Mouse (Mus musculus) liver, adult 2 months (tissue): ENCODE data around the gene Zbtb45. TPM values are rescaled to one million over a fixed set of nuclear protein-coding genes. Genes with fewer than 3 reads are reported as not detected.

Experiments
- DNase-seq: peaks from one replicate; pipeline ENCODE4 v3.0.0-alpha.2; 2011; ENCODE audit warnings: low read depth, low spot score; ENCODE audit errors: extremely low read depth
- H3K27ac ChIP-seq: fragments of 200-500 bp; replicated peaks from 2 replicates; pipeline ENCODE4 v1.5.1; 2012; ENCODE audit warnings: low read depth, mild to moderate bottlenecking, control low read depth, inconsistent platforms, low read length; ENCODE audit not compliant: insufficient read depth
- H3K27me3 ChIP-seq: fragments of 200-500 bp; 2 replicates; pipeline ENCODE4 v1.6.1; 2012; ENCODE audit warnings: mild to moderate bottlenecking, moderate library complexity, low read length, inconsistent platforms; ENCODE audit not compliant: control insufficient read depth, insufficient read depth
- H3K36me3 ChIP-seq: fragments of 200-500 bp; 2 replicates; pipeline ENCODE4 v1.6.1; 2012; ENCODE audit warnings: low read length, inconsistent platforms; ENCODE audit not compliant: control insufficient read depth, insufficient read depth
- H3K4me1 ChIP-seq: fragments of 200-500 bp; 2 replicates; pipeline ENCODE4 v1.6.1; 2011; ENCODE audit warnings: low read length; ENCODE audit not compliant: control insufficient read depth, insufficient read depth
- H3K4me3 ChIP-seq: fragments of 200-500 bp; 2 replicates; pipeline ENCODE4 v1.5.1; 2011; ENCODE audit warnings: low read depth, mild to moderate bottlenecking, control low read depth, low read length, moderate library complexity; ENCODE audit not compliant: insufficient read depth
- H3K79me2 ChIP-seq: fragments of 200-500 bp; 2 replicates; pipeline ENCODE4 v1.6.1; 2012; ENCODE audit warnings: inconsistent platforms, mild to moderate bottlenecking, low read length, moderate library complexity; ENCODE audit not compliant: control insufficient read depth, insufficient read depth
- H3K9ac ChIP-seq: fragments of 200-500 bp; 2 replicates; pipeline ENCODE4 v1.6.1; 2012; ENCODE audit warnings: low read depth, mild to moderate bottlenecking, control low read depth, inconsistent platforms, low read length
- CTCF ChIP-seq: fragments of 200-500 bp; IDR thresholded peaks from 2 replicates; pipeline ENCODE4 v1.5.1; 2011; ENCODE audit warnings: low read depth, low read length, control low read depth
- POLR2A ChIP-seq: fragments of 200-500 bp; IDR thresholded peaks from 2 replicates; pipeline ENCODE4 v1.6.1; 2011; ENCODE audit warnings: low read length, control low read depth; ENCODE audit not compliant: insufficient read depth; ENCODE audit errors: extremely low read depth
- WGBS: fragments of 180-500 bp; shearing (Covaris S2); methylation state at CpG from one replicate; pipeline ENCODE4 v1.1.7; 2018; 5-methylcytosine and 5-hydroxymethylcytosine counted together
- polyA plus RNA-seq: library from polyadenylated mRNA; depleted of rRNA; stranded (reverse); fragments of >200 nt; gene quantifications from 2 replicates; pipeline ENCODE4 v1.2.3, GENCODE M21; 2012; rRNA removed
- total RNA-seq: library from RNA; depleted of rRNA; stranded (reverse); fragments of >200 nt; gene quantifications from 2 replicates; pipeline ENCODE4 v1.2.3, GENCODE M21; 2014; rRNA removed

Gene Zbtb45
- total and polyA plus RNA-seq, 2 experiments, result 0.28 to 4.5 TPM

GRCm38 (mm10) chr7:12961511-12962141 is 48.2 kb downstream of the Zbtb45 start:
- Histone ChIP-seq H3K4me1 (peaks cover 1% of the 10 kb centered on the region; the same call in 1 of the 2 replicates), H3K27me3 (no peaks in the 10 kb centered on the region), H3K27ac (peak overlapping the region; percentile 46), H3K9ac (peak overlapping the region; percentile 63), H3K4me3 (peak overlapping the region; percentile 65), H3K79me2 (0 out of 2 replicates have a peak, but pooled peaks cover 3% of the 10 kb centered on the region), H3K36me3 (no peaks in the 10 kb centered on the region)
- 4% methylated on average over 29 of the region's 29 CpGs for WGBS
- TF ChIP-seq POLR2A, result 0 out of 2 replicates have a peak, but pooled peaks have one; percentile 33
- TF ChIP-seq CTCF, result no peak
- peak; percentile 83 for DNase-seq

GRCm38 (mm10) chr7:12959718-12960117 is 50.1 kb downstream of the Zbtb45 start:
- H3K4me3 ChIP-seq, result no peak overlapping the region
- H3K4me1 ChIP-seq, result no peaks in the 10 kb centered on the region
- no peak overlapping the region for H3K27ac ChIP-seq
- H3K27me3 ChIP-seq, result no peaks in the 10 kb centered on the region
- no peak overlapping the region for H3K9ac ChIP-seq
- H3K36me3 ChIP-seq, result no peaks in the 10 kb centered on the region
- WGBS, result 78% methylated on average over 4 of the region's 4 CpGs
- no peak for TF ChIP-seq CTCF
- TF ChIP-seq POLR2A, result no peak
- DNase-seq, result no peak
- no peaks in the 10 kb centered on the region for H3K79me2 ChIP-seq

- WGBS, result 66% methylated on average over 4 of the region's 4 CpGs
- no peaks in the 10 kb centered on the region for H3K36me3 ChIP-seq
These were observed 50.9 kb downstream of the Zbtb45 start for GRCm38 (mm10) chr7:12958948-12959347.

GRCm38 (mm10) chr7:12957511-12957910 is 52.3 kb downstream of the Zbtb45 start:
- no peak for TF ChIP-seq POLR2A
- no peak for TF ChIP-seq CTCF
- Histone ChIP-seq H3K27me3 (no peaks in the 10 kb centered on the region), H3K79me2 (no peaks in the 10 kb centered on the region), H3K4me3 (no peak overlapping the region), H3K4me1 (no peaks in the 10 kb centered on the region; the same call in 1 of the 2 replicates), H3K36me3 (no peaks in the 10 kb centered on the region), H3K27ac (no peak overlapping the region), H3K9ac (no peak overlapping the region)
- DNase-seq, result no peak
- WGBS, result 78% methylated on average over 5 of the region's 5 CpGs

More at GRCm38 (mm10) chr7:12958948-12959347, 50.9 kb downstream of the Zbtb45 start:
- H3K27me3 ChIP-seq, result no peaks in the 10 kb centered on the region
- no peak overlapping the region for H3K27ac ChIP-seq
- no peaks in the 10 kb centered on the region for H3K4me1 ChIP-seq
- no peak for TF ChIP-seq CTCF
- TF ChIP-seq POLR2A, result no peak
- H3K9ac ChIP-seq, result no peak overlapping the region
- DNase-seq, result no peak
- no peak overlapping the region for H3K4me3 ChIP-seq
- H3K79me2 ChIP-seq, result no peaks in the 10 kb centered on the region

- Histone ChIP-seq H3K27ac (no peak overlapping the region), H3K36me3 (no peaks in the 10 kb centered on the region), H3K9ac (no peak overlapping the region), H3K4me1 (peaks cover 2% of the 10 kb centered on the region), H3K4me3 (no peak overlapping the region), H3K27me3 (no peaks in the 10 kb centered on the region), H3K79me2 (no peaks in the 10 kb centered on the region)
- DNase-seq, result peak; percentile 24
- TF ChIP-seq POLR2A, result no peak
- no peak for TF ChIP-seq CTCF
- WGBS, result 45% methylated on average over 3 of the region's 3 CpGs
These were observed 54.9 kb downstream of the Zbtb45 start for GRCm38 (mm10) chr7:12954896-12955295.

Other genes starting within 250 kb of the Zbtb45 start
- gene Zscan18, start 206.4 kb downstream of the Zbtb45 start, total RNA-seq, result 0.27 TPM in 1 of 2 replicates, not detected in the other
- gene Zscan18, start 206.4 kb downstream of the Zbtb45 start, polyA plus RNA-seq, result 0.05 TPM in 1 of 2 replicates, not detected in the other
- gene Zfp329, start 191.2 kb downstream of the Zbtb45 start, total RNA-seq, result 1.8 and 2.0 TPM in 2 replicates
- gene Zfp329, start 191.2 kb downstream of the Zbtb45 start, polyA plus RNA-seq, result 0.29 and 0.50 TPM in 2 replicates
- 22.2 and 25.0 TPM in 2 replicates for gene Zfp110, start 175.3 kb downstream of the Zbtb45 start, total RNA-seq
- 6.1 and 9.7 TPM in 2 replicates for gene Zfp110, start 175.3 kb downstream of the Zbtb45 start, polyA plus RNA-seq
- 1.7 and 2.1 TPM in 2 replicates for gene Zfp128, start 128.9 kb downstream of the Zbtb45 start, total RNA-seq
- gene Zfp128, start 128.9 kb downstream of the Zbtb45 start, polyA plus RNA-seq, result 0.46 and 0.58 TPM in 2 replicates
- gene Zscan22, start 112.2 kb downstream of the Zbtb45 start, total RNA-seq, result 1.2 and 1.5 TPM in 2 replicates
- gene Zscan22, start 112.2 kb downstream of the Zbtb45 start, polyA plus RNA-seq, result 5.7 and 6.6 TPM in 2 replicates
- gene Rps5, start 87.7 kb downstream of the Zbtb45 start, total RNA-seq, result 773 and 998 TPM in 2 replicates
- gene Rps5, start 87.7 kb downstream of the Zbtb45 start, polyA plus RNA-seq, result 789 and 798 TPM in 2 replicates
- gene Rnf225, start 82.6 kb downstream of the Zbtb45 start, total RNA-seq, result 0.09 and 0.47 TPM in 2 replicates
- 0.45 and 0.65 TPM in 2 replicates for gene Rnf225, start 82.6 kb downstream of the Zbtb45 start, polyA plus RNA-seq
- 3.9 and 4.1 TPM in 2 replicates for gene Zfp324, start 44.2 kb downstream of the Zbtb45 start, total RNA-seq
- 3.4 and 5.2 TPM in 2 replicates for gene Zfp324, start 44.2 kb downstream of the Zbtb45 start, polyA plus RNA-seq
- gene Zfp446, start 32.2 kb downstream of the Zbtb45 start, total RNA-seq, result 1.3 and 1.4 TPM in 2 replicates
- gene Zfp446, start 32.2 kb downstream of the Zbtb45 start, polyA plus RNA-seq, result 1.9 and 3.6 TPM in 2 replicates
- gene Slc27a5, start 11.8 kb downstream of the Zbtb45 start, total RNA-seq, result 1,289 and 1,401 TPM in 2 replicates
- 1,497 and 1,713 TPM in 2 replicates for gene Slc27a5, start 11.8 kb downstream of the Zbtb45 start, polyA plus RNA-seq
- 67.7 and 69.4 TPM in 2 replicates for gene Trim28, start 10.9 kb downstream of the Zbtb45 start, total RNA-seq
- 98.0 and 114 TPM in 2 replicates for gene Trim28, start 10.9 kb downstream of the Zbtb45 start, polyA plus RNA-seq
- gene Chmp2a, start 24.8 kb upstream of the Zbtb45 start, total RNA-seq, result 109 and 149 TPM in 2 replicates
- gene Chmp2a, start 24.8 kb upstream of the Zbtb45 start, polyA plus RNA-seq, result 62.8 and 76.5 TPM in 2 replicates
- 41.2 and 59.5 TPM in 2 replicates for gene Ube2m, start 28.2 kb upstream of the Zbtb45 start, total RNA-seq
- 71.5 and 82.7 TPM in 2 replicates for gene Ube2m, start 28.2 kb upstream of the Zbtb45 start, polyA plus RNA-seq
- 0.18 and 0.40 TPM in 2 replicates for gene Mzf1, start 44.7 kb upstream of the Zbtb45 start, total RNA-seq
- 0.41 and 0.54 TPM in 2 replicates for gene Mzf1, start 44.7 kb upstream of the Zbtb45 start, polyA plus RNA-seq
- gene Vmn1r85, start 85.1 kb upstream of the Zbtb45 start, total RNA-seq, result not detected in 2 replicates
- gene Vmn1r85, start 85.1 kb upstream of the Zbtb45 start, polyA plus RNA-seq, result not detected in 2 replicates
- not detected in 2 replicates for gene Vmn1r86, start 109.9 kb upstream of the Zbtb45 start, total RNA-seq
- gene Vmn1r86, start 109.9 kb upstream of the Zbtb45 start, polyA plus RNA-seq, result not detected in 2 replicates
- gene Vmn1r87, start 130.1 kb upstream of the Zbtb45 start, total RNA-seq, result not detected in 2 replicates
- not detected in 2 replicates for gene Vmn1r87, start 130.1 kb upstream of the Zbtb45 start, polyA plus RNA-seq
- not detected in 2 replicates for gene Vmn1r88, start 149.5 kb upstream of the Zbtb45 start, total RNA-seq
- gene Vmn1r88, start 149.5 kb upstream of the Zbtb45 start, polyA plus RNA-seq, result not detected in 2 replicates
- not detected in 2 replicates for gene Vmn1r89, start 203.0 kb upstream of the Zbtb45 start, total RNA-seq
- not detected in 2 replicates for gene Vmn1r89, start 203.0 kb upstream of the Zbtb45 start, polyA plus RNA-seq